8 mouse cellular contexts compared by ENCODE assay signal in genomic region chr7:127840031-127840430, GRCm38 (mm10). TPM values are rescaled to one million over a fixed set of nuclear protein-coding genes. Genes with fewer than 3 reads are reported as not detected.
A peak's percentile ranks its signal among the peaks of the same experiment; 100 is the strongest.
DNase-seq lines count a peak whose midpoint lies in the region; ATAC-seq and TF ChIP-seq lines count a peak whose summit lies in the region.
"Not testable (repeated sequence)": the region's sequence is repeated elsewhere in the genome, so short reads cannot be mapped to it uniquely, and the experiment has no call there.
"Had no signal": no experiment of that assay in that cellular context is flagged by ENCODE, and none has a peak within 500 bp of the region (broad histone marks: within the 10 kb centered on the region; RNA-seq: fewer than 3 reads in every experiment).

No protein-coding gene starts in this region.

- H3K9ac ChIP-seq in heart, adult 2 months (ENCODE audit: low read depth, low read length); hindbrain, embryonic 15.5 days; liver, embryonic 12.5 days; midbrain, embryonic 15.5 days: not testable (repeated sequence)

- 90% methylated on average over 2 of the region's 2 CpGs for WGBS in heart, adult 2 months
- WGBS in hindbrain, embryonic 15.5 days: 81% methylated on average over 2 of the region's 2 CpGs
- WGBS in liver, embryonic 12.5 days (ENCODE audit: insufficient replicate concordance): 70% methylated on average over 2 of the region's 2 CpGs
- WGBS in midbrain, embryonic 15.5 days: 72% methylated on average over 2 of the region's 2 CpGs

- intact Hi-C loops in heart, adult 2 months (cut with DNase I): not testable (repeated sequence)

- H3K4me1 ChIP-seq in heart, adult 2 months (ENCODE audit: control insufficient read depth, insufficient read depth, low read length): not testable (repeated sequence)
- H3K4me1 ChIP-seq in hindbrain, embryonic 15.5 days (replicated peaks): peaks cover 18% of the 10 kb centered on the region
- peaks cover 17% of the 10 kb centered on the region for H3K4me1 ChIP-seq in liver, embryonic 12.5 days
- H3K4me1 ChIP-seq in midbrain, embryonic 15.5 days: peaks cover 15% of the 10 kb centered on the region

- not testable (repeated sequence) for TF ChIP-seq POLR2A in heart, adult 2 months (IDR thresholded peaks at IDR 0.05; ENCODE audit: insufficient read depth, low read depth, low read length)

- not testable (repeated sequence) for TF ChIP-seq EP300 in heart, adult 2 months (IDR thresholded peaks at IDR 0.05; ENCODE audit: insufficient read depth, low read depth, low read length)

- H3K27me3 ChIP-seq in heart, adult 2 months (ENCODE audit: control insufficient read depth, insufficient read depth, low read length); hindbrain, embryonic 15.5 days; liver, embryonic 12.5 days (replicated peaks); midbrain, embryonic 15.5 days (replicated peaks): not testable (repeated sequence)

- H3K4me3 ChIP-seq in heart, adult 2 months; hindbrain, embryonic 15.5 days; layer of hippocampus, adult 2 months; liver, embryonic 12.5 days; midbrain, embryonic 15.5 days: not testable (repeated sequence)

- 0 out of 2 replicates have a peak, but pooled peaks have one; percentile 3 for TF ChIP-seq CTCF in heart, adult 2 months (IDR thresholded peaks at IDR 0.05)
- peak; percentile 48 for TF ChIP-seq CTCF in layer of hippocampus, adult 2 months (conservative IDR thresholded peaks at IDR 0.05)

- not testable (repeated sequence) for H3K79me2 ChIP-seq in heart, adult 2 months (replicated peaks; ENCODE audit: control insufficient read depth, insufficient read depth, low read length)

- H3K27ac ChIP-seq in heart, adult 2 months; layer of hippocampus, adult 2 months: not testable (repeated sequence)
- peak overlapping the region; percentile 95; the same call in 1 of the 2 replicates for H3K27ac ChIP-seq in hindbrain, embryonic 15.5 days (replicated peaks)
- 0 out of 2 replicates have a peak overlapping the region, but pooled peaks have one; percentile 90 for H3K27ac ChIP-seq in liver, embryonic 12.5 days
- 0 out of 2 replicates have a peak overlapping the region, but pooled peaks have one; percentile 90 for H3K27ac ChIP-seq in midbrain, embryonic 15.5 days

- not testable (repeated sequence) for H3K36me3 ChIP-seq in heart, adult 2 months (ENCODE audit: control insufficient read depth, insufficient read depth, low read length); hindbrain, embryonic 15.5 days; midbrain, embryonic 15.5 days (replicated peaks)
- H3K36me3 ChIP-seq in liver, embryonic 12.5 days: peaks cover 17% of the 10 kb centered on the region

- ATAC-seq in hindbrain, embryonic 15.5 days (ENCODE audit: low FRiP score, low read depth); liver, embryonic 12.5 days; midbrain, embryonic 15.5 days (replicated peaks): not testable (repeated sequence)

- peak overlapping the region; percentile 99; the same call in 1 of the 2 replicates for H3K4me2 ChIP-seq in hindbrain, embryonic 15.5 days
- H3K4me2 ChIP-seq in liver, embryonic 12.5 days; midbrain, embryonic 15.5 days: not testable (repeated sequence)

- H3K9me3 ChIP-seq in hindbrain, embryonic 15.5 days; liver, embryonic 12.5 days (replicated peaks); midbrain, embryonic 15.5 days: not testable (repeated sequence)

- DNase-seq in A20 (ENCODE audit: low read depth, low spot score): peak; percentile 50
- DNase-seq in cerebellum, adult 9-11 months: peak; percentile 47
- not testable (repeated sequence) for DNase-seq in heart, adult 2 months; layer of hippocampus, adult 2 months (ENCODE audit: low spot score in 2 of 2)

RNA-seq across cellular contexts. Expression of gene Stx1b, which starts 15.7 kb away (rescaled TPM):
- 1 to 10 TPM in 1 of 2 experiments, under 1 TPM in 1; 0.77 to 1.1 TPM for total RNA-seq in heart, adult 2 months (2021)
- polyA plus RNA-seq in heart, adult 2 months (2012; rRNA removed): 3.8 and 4.0 TPM in 2 replicates
- polyA plus RNA-seq in hindbrain, embryonic 15.5 days (2015; fragmentation: Nextera tagmentation; extraction: Ambion mirVana): 63.4 and 72.5 TPM in 2 replicates
- total RNA-seq in layer of hippocampus, adult 2 months (2021): 100 to 1,000 TPM; 336 to 351 TPM
- polyA plus RNA-seq in liver, embryonic 12.5 days (2016; fragmentation: Nextera tagmentation; extraction: Ambion mirVana): 0.20 and 0.56 TPM in 2 replicates
- polyA plus RNA-seq in midbrain, embryonic 15.5 days (2015; fragmentation: Nextera tagmentation; extraction: Ambion mirVana): 70.0 and 72.9 TPM in 2 replicates
- polyA plus RNA-seq: CD4-positive, CD25-positive, alpha-beta regulatory T cell, adult 4 months had no signal

RNA-seq across cellular contexts. Expression of gene Stx4a, which starts 15.9 kb away (rescaled TPM):
- 10 to 100 TPM; 68.4 to 71.9 TPM for total RNA-seq in heart, adult 2 months (2021)
- 79.3 and 83.0 TPM in 2 replicates for polyA plus RNA-seq in heart, adult 2 months (2012; rRNA removed)
- 21.5 and 22.4 TPM in 2 replicates for polyA plus RNA-seq in hindbrain, embryonic 15.5 days (2015; fragmentation: Nextera tagmentation; extraction: Ambion mirVana)
- total RNA-seq in layer of hippocampus, adult 2 months (2021): 10 to 100 TPM; 60.2 to 64.6 TPM
- polyA plus RNA-seq in liver, embryonic 12.5 days (2016; fragmentation: Nextera tagmentation; extraction: Ambion mirVana): 19.0 and 21.1 TPM in 2 replicates
- polyA plus RNA-seq in midbrain, embryonic 15.5 days (2015; fragmentation: Nextera tagmentation; extraction: Ambion mirVana): 19.5 and 21.8 TPM in 2 replicates

RNA-seq across cellular contexts. Expression of gene Zfp646, which starts 36.0 kb away (rescaled TPM):
- total RNA-seq in heart, adult 2 months (2021): 10 to 100 TPM; 17.7 to 18.9 TPM
- 8.0 and 11.8 TPM in 2 replicates for polyA plus RNA-seq in heart, adult 2 months (2012; rRNA removed)
- 9.3 and 9.8 TPM in 2 replicates for polyA plus RNA-seq in hindbrain, embryonic 15.5 days (2015; fragmentation: Nextera tagmentation; extraction: Ambion mirVana)
- total RNA-seq in layer of hippocampus, adult 2 months (2021): 10 to 100 TPM; 33.3 to 35.8 TPM
- 8.6 and 9.1 TPM in 2 replicates for polyA plus RNA-seq in liver, embryonic 12.5 days (2016; fragmentation: Nextera tagmentation; extraction: Ambion mirVana)
- polyA plus RNA-seq in midbrain, embryonic 15.5 days (2015; fragmentation: Nextera tagmentation; extraction: Ambion mirVana): 10.6 and 11.4 TPM in 2 replicates

RNA-seq across cellular contexts. Expression of gene Zfp668, which starts 36.6 kb away (rescaled TPM):
- 1 to 10 TPM; 3.4 to 4.1 TPM for total RNA-seq in heart, adult 2 months (2021)
- polyA plus RNA-seq in heart, adult 2 months (2012; rRNA removed): 2.2 and 2.7 TPM in 2 replicates
- 35.1 and 36.9 TPM in 2 replicates for polyA plus RNA-seq in hindbrain, embryonic 15.5 days (2015; fragmentation: Nextera tagmentation; extraction: Ambion mirVana)
- total RNA-seq in layer of hippocampus, adult 2 months (2021): 10 to 100 TPM; 24.3 to 25.7 TPM
- 11.2 and 11.3 TPM in 2 replicates for polyA plus RNA-seq in liver, embryonic 12.5 days (2016; fragmentation: Nextera tagmentation; extraction: Ambion mirVana)
- polyA plus RNA-seq in midbrain, embryonic 15.5 days (2015; fragmentation: Nextera tagmentation; extraction: Ambion mirVana): 46.8 and 48.1 TPM in 2 replicates

RNA-seq across cellular contexts. Expression of gene Hsd3b7, which starts 39.6 kb away (rescaled TPM):
- 10 to 100 TPM in 1 of 2 experiments, 1 to 10 TPM in 1; 9.8 to 12.9 TPM for total RNA-seq in heart, adult 2 months (2021)
- 37.0 and 45.0 TPM in 2 replicates for polyA plus RNA-seq in heart, adult 2 months (2012; rRNA removed)
- 9.7 and 10.5 TPM in 2 replicates for polyA plus RNA-seq in hindbrain, embryonic 15.5 days (2015; fragmentation: Nextera tagmentation; extraction: Ambion mirVana)
- 1 to 10 TPM; 7.0 to 8.8 TPM for total RNA-seq in layer of hippocampus, adult 2 months (2021)
- 28.0 and 29.8 TPM in 2 replicates for polyA plus RNA-seq in liver, embryonic 12.5 days (2016; fragmentation: Nextera tagmentation; extraction: Ambion mirVana)
- polyA plus RNA-seq in midbrain, embryonic 15.5 days (2015; fragmentation: Nextera tagmentation; extraction: Ambion mirVana): 8.9 and 10.2 TPM in 2 replicates

Comparison
In these comparisons a context has a peak if more than half of its experiments do, and no peak if none do; other contexts are left out.
1. RNA of gene Stx1b, which starts 15.7 kb away (polyA plus RNA-seq): 70.0 to 72.9 TPM in midbrain, embryonic 15.5 days and 63.4 to 72.5 TPM in hindbrain, embryonic 15.5 days; 3.8 to 4.0 TPM in heart, adult 2 months and 0.20 to 0.56 TPM in liver, embryonic 12.5 days; every median in the first group is over 10 times any median in the second.